Mouse (Mus musculus) urinary bladder, postnatal 10 days (tissue): ENCODE data around the gene Spindoc.

Experiments
- DNase-seq: peaks from one replicate; pipeline ENCODE4 v3.0.0; 2022; ENCODE audit warnings: low spot score

Spindoc gene

DNA sequence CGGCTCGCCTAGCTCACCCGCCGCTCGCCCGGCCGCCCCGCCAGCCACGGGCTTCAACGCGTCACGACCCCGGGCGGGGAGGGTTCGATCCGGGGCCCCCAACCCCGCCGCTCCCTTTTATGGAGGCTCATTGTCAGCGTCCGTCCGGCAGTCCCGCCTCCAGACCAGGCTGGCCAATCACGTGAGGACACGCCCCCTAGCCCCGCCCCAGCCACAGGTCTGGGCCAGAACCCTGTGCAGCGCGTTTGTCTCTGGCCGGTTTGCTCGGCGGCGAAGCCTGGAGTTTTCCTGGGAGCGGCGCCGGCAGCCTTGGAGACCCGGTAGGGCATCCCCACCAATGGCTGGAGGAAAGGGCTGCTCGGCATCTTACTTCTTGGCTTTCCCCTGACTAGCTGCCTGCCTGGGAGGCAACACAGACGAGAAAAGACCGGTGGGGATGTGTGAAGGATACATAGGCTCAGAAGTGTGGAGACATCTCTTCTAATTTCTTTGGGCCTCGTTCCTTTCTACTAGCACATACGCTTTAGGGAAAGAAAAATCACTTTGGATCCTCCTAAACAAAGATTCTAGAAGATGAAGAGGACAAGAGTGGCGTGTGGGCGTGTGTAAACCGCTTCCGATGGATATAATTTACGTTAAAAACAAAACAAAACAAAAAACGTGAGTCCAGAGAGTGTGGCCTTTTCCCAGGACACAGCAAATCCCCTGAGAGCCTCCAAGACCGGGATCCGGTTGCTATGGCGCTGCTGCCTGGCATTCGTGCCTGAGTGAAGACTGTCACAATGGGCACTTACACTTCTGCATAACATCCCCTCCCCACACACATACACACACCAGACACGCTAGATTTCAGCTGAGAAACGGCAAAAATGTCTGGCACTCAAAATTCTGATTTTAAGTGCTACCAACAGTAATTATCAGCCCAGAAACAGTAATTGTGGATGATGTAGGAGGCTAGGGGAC, at the start of gene Spindoc:
Gene Spindoc, minus strand, starts transcription at position 92 of the 963 bp plus-strand sequence.
- peak; percentile 97 for DNase-seq

DNA sequence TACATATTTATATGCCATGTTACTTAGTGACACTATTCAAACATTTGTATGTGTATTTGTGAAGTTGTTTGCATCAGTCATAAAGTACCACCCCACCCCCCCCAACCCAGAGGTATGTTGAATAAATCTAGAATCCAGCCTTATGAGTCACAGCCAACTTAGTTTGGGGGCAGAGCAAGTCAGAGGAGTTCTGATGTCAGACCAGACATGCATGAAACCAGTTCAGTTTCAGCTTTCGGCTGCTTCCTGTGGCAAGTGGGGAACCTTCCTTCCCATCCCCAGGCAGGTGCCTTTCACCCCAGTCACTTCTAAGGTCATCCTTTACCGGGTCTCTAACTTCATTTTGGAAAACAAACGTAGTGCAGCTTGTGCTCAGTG, 42.6 kb upstream of the Spindoc start:
- no peak for DNase-seq

DNA sequence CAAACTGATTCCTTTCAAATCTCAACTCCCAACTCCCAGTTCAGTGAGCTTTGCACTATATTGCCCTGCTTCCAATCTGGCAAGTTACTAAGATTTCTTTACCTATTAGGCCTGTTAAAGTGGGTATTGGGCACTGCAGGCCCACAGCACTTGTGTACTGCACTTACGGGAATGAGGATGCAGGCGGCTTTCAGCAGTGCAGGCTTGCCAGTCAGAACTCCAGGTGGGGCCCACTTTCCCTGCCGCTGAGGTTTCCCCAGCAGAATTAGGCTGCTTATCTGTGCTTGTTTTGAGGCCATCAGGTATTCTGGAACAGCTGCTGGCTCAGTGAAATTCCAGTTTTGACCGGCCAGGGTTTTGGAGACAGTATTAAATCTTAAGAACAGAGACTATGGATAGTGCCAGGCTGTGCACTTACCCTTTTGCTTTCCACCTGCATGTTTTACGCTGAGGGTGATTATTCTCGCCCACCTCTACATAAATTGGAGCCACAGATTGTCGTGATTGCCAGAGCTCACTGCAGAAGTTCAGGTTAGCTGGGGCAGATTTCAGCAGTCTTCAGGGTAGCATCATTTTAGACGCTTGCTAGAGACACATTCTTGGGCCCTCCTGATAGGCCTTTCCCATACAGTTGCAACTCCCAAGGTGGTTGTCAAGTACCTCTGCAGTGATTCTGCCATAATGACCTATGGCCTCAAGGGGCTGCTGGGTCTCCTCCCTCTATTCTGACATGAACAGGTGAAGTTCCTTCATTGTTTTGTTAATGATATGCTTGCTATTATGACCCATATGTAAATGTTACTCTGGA, 42.0 kb upstream of the Spindoc start:
- no peak for DNase-seq

DNA sequence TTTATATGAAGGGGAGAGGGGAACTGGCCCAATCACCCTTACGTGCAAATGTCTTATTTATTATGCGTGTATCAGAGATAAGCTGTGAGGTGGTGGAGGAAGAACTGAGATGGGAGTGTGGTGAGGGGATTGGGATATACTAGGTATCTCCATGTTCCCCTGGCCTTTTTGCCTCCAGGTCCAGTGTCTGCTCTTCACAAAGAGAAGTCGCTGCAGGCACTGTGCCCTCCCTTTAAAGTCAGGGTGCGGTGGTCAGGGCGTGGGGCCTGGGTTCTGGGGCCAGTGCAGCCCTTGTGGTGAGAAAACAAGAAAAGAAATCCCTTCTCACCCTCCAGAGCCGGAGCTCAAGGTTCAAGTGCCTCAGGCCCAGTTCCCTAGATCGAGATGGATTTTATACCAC, 41.3 kb upstream of the Spindoc start:
- no peak for DNase-seq

DNA sequence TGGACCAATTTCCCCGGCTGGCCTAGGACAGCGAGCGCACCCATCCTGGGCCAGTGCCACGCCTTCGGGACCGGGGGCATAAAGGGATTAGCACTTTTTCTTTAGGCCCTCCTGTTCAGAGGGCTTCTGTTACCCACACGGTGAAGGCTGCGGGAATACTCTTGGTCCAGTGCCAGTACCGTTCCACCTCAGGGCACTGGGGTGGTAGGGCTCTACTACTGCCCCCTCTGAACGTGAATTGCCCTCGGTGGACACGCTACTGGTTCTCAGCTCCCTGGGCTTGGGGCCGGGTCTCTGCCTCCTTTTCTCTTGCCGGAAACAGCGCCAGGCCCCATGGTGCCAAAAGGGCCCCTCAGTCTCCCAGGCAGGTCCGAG, 40.8 kb upstream of the Spindoc start:
- DNase-seq, result no peak

DNA sequence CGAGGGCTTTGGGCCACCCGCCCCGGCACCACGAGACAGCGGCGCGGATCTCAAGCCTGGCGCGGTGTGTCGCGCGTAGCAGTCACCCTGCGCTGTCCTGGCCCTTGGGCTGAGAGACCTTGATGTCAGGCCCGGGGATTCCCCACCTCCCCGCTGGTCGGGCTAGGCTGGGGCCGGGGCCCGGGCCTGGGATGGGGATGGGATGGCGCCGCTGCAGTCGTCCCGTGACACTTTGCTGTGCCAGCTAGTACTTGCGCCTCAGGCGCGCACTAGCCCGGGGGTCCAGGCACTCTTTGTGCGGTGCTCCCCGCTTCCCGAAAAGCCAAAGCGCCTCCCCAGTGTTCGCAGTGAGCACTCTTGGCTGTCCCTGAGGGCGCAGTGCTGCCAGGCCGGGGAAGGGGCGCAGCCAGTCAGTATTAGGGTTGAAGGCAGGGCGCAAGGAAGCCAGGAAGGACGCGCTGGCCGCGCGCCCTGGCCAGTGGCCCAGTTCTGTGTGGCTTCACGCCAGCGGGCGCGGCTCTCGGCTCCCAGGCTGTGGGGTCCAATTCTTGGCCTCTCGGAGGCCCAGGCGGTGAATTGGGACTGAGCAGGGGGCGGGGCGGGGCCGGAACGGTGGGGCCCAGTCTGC, 40.3 kb upstream of the Spindoc start:
- peak; percentile 52 for DNase-seq

DNA sequence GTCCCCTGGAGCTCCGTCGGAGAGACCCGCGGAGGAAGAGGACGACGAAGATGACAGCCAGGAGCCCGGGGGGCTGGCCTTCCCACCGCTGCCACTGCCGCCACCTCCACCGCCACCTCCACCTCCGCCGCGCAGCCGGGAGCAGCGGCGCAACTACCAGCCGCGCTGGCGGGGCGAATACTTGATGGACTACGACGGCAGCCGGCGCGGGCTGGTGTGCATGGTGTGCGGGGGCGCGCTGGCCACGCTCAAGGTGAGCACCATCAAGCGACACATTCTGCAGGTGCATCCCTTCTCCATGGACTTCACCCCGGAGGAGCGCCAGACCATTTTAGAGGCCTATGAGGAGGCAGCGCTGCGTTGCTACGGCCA, 39.8 kb upstream of the Spindoc start:
- DNase-seq, result no peak

DNA sequence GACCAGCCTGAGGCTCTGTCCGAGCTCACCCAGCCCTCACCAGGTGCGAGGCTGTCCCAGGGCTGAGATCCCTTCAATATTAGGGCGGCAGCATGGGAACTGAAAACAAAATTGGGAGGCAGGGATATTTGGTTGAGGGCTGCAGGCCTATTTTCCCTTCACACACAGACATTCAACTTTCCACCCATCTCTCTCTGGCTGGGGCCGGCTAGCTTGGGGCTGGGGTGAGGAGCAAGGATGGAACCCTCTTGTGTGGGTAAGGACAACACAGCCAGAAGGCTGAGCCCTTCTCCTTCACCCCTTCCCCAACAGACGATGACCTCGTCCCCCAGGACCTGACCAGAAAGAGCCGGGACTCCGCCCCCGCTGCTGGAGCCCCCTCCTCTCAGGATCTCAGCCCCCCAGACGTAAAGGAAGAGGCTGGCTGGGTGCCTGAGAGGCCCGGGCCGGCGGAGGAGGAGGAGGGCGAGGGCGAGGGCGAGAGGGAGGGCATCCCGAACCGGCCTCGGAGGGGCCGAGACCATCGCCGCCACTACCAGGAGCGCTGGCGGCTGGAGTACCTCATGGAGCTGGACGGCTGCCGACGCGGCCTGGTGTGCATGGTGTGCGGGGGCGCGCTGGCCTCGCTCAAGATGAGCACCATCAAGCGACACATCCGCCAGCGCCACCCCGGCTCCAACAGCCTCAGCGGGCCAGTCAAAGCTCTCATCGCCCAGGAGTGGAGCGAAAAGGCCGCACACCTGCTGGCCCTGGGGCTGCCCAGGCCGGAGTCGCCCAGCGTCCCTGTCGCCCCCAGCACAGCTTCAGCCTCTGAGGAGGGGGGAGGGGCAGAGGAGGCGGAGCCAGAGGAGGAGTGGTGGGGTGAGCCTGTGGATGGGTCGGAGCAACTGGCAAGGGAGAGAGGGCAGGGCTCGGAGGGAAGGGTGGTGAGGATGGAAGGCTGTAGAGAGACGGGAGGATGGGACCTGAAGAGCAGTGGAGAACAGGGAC, 39.1 kb upstream of the Spindoc start:
- no peak for DNase-seq

DNA sequence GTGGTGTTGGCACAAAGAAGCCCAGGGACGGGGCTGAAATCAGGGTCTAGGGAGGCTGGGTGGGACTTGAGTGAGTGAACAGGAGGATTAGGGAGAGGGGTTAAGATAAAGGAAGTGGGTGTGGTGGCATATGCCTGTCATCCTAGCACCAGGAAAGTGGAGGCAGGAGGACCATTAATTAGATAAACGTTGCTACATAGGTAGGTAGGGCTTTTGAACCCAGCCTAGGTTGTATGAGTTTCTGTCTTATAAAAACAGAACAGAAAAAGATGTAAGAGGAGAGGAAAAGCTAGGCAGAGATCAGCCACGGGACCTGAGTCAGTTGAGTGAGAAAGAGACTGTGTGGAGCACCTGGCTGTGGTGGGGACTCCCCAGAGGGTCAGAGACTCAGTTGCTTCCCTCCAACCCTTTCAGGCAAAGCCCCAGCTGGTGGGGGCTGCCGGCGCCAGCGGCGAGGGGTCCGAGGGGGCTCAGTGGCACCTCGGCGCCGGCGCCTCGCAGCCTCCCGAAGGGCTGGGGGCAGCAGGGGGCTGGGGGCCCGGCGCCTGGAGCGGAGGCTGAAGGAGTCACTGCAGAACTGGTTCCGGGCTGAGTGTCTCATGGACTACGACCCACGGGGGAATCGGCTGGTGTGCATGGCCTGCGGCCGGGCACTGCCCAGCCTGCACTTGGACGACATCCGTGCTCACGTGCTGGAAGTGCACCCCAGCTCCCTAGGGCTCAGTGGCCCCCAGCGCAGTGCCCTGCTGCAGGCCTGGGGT, 38.2 kb upstream of the Spindoc start:
- DNase-seq, result no peak

DNA sequence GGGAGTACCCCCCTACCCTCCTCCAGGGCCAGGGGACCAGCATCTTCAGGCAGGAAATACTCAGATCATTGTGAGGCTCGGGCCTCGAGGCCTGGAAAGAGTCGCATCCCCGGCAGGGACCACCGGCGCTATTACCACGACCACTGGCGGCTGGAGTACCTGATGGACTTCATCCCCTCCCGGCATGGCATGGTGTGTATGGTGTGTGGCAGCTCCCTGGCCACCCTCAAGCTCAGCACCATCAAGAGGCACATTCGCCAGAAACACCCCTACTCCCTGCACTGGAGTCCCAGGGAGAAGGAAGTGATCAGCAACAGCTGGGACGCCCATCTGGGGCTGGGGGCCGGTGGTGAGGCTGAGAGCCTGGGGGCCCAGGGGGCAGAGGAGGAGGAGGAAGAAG, 37.3 kb upstream of the Spindoc start:
- DNase-seq, result no peak

DNA sequence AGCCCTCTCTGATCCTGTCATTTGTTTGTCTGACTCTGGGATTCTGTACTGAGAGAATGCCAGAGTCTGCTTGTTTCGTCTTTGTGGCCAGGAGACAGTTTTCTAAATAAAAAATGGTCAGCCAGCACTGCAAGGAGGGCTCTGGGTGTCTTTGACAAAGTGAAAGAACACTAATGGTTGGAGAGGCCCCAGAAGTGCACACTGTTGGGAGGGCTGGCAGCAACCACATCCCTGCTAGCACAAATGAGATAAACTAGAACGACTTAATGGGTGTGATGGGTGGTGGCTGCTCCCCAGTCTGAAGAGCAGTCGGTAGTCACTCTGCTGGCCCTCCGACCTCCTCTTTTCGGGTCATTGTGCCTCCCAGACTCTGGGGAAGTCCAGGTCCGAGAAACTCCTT, 36.3 kb upstream of the Spindoc start:
- no peak for DNase-seq

DNA sequence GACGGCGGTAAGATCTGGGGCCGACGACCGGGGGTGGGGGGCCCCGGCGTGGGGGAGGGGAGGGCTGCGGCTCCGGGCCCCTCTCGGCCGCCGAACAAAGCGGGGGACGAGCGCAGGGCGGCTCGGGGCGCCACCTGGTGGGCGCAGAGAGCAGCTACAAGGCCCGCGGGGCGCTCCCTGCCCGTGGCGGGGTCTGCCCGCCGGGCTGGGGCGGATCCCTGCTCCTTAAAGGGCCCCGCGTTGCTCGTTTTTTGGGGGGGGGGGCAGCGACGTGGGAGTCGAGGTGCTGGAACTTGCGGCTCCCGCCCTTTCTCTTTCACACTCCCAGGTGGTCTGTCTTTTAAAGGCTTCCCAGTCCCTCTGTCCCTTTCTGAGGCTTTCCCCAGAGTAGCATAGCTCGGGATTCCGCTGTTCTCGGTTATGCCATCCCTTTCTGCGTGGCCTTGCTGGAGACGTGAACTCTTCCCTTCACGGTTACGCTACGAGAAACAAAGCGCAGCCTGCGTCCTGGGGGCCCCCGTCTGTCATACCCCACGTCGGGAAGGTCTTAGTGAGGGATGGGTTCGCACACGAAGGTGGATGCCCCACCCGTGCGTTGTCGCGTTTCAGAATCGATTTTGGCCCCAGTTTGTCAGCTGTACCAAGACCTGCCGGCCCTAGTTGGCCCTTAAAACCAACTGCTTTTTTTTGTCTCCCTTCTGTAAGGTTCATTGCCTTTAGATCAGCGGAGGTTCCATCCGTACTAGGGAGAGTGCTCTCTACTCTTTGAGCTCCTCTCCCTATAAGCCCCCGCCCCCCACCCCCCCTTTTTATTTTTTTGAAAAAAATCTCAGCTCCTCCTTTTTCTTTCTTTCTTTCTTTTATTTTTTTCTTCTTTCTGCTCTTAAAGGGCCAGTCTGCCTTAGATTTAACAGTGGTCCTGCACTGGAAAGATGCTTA, 35.4 kb upstream of the Spindoc start:
- peak; percentile 29 for DNase-seq

DNA sequence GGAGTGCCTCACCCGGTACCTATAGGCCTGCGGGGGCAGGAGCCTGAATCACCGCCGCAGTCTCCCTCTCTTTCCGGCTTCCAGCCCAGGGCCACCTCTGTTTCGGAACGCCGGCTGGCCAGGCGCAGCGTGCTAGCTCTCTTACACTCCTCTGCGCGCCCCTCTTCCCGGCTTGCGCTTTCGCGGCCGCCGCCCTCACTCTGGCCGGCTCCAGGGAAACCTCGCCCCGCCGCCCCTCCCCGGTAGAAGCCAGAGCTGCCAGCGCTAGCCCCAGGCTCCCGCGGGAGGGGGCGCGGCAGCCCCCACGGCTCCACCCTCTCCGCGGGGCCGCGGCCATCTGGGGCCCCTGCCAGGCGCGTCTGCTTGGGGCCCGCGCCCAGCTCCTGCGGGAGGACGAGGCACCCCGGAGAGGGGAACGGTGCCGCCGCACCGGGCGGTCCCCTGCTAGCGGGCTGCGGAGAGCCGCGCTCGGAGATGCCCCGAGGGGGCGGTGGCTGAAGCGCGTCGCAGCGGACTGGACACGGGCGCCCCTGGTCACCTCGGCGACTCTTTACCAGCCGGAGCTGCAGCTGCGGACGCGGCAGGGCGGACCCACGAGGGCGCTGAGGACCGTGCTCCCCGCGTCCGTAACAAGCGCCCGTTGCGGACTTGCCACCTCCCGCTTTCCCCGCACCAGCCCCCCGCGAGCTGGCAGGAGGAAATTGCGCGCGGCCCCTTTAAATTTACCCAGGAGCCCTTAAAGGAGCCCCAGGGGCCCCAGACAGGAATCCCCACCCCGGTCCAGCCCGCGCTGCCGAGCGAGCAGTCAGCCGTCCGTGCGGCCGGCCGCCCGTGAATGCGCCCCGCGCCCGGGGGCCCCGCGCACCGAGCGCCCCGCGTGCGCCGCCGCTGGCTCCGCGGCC, 34.3 kb upstream of the Spindoc start, which contains the start of gene 2700081O15Rik:
Gene 2700081O15Rik, plus strand, starts transcription at position 792 of the 902 bp plus-strand sequence.
- peak; percentile 51 for DNase-seq

DNA sequence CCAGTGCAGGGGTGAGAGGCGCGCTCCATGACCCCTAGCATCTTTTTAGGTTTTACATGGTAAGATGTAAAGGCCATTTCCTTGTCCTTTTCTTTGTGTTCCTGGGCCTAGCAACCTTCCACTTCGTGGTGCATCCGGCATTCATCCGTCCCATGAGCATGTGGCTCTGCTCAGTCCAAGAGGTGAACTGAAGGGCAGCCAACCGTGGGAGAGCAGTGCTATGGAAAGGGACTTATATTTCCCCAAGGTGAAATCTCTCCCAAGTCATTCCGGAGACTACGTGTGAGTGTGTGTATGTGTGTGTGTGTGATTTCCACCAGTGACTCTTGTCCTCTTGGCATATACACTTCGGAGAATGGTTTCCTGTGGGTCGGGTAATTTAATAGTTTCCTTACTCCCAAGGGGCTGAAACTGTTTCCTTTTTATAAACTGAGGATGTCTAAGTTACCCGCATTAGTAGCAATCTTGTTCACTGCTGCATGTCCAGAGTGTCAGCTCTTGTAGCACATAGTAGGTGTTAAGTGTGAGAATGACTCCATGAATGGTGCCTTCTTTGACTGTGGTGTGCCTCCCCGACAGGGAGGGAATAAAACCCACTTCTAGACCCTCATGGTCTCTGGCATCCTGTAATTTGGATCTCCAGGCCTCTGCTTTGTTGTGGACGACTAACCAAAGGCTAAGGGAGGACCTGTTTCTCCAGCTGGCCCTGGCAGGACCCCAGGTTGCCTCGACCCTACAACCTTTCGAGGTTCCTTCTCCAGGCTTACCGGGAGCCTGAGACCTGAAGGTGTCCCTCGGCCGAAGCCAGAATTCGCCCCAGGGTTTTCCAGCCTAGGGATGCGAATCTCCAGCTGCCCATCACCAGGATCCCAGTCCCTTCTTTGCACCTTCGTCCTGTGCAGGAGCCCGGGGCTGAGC, 33.4 kb upstream of the Spindoc start:
- no peak for DNase-seq

DNA sequence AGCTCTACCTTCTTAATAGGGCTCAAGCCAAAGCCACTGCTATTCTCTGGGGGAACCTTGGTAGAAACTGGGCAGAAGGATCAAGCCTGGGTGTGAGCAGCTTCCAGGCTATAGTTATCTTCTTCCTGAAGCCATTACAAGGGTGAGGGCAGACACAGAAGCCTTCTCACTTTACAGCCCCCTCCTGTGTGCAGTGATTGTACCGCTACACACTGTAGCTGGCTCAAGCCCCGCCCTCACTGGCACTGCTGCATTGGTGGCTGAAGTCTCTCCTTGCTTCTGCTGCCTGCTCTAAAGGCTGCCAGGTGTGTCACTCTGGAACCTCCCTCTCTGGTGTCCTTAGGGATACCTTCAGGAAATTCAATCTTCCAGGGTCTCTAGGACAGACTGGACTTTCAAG, 29.6 kb upstream of the Spindoc start:
- no peak for DNase-seq

DNA sequence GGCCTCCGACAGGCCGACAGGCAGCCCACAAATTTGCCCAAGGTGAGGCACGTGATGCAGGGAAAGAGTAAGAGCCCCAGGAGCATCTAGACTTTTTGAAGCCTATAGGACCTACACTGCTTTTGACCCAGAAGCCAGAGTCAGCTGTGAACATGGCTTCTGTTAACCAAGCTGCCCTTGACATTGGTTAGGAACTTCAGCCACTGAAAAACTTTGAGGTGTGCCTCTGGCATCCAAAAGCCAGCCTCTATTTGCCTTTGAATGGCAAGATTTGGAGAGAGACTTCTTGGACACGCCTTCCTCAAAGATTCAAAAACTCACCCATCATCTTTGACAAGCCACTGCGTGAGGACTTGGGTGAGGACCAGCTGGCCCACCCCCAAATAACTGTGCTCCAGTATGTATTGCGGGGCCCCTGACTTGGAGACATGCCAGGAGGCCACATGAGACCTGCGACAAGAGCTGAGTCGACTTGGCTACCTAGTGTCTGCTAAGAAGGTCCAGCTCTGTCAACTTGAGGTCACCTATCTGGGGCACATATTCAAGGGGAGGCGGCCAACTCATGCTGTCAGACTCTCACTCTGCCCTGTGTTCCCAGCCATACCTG, 21.9 kb upstream of the Spindoc start:
- no peak for DNase-seq

DNA sequence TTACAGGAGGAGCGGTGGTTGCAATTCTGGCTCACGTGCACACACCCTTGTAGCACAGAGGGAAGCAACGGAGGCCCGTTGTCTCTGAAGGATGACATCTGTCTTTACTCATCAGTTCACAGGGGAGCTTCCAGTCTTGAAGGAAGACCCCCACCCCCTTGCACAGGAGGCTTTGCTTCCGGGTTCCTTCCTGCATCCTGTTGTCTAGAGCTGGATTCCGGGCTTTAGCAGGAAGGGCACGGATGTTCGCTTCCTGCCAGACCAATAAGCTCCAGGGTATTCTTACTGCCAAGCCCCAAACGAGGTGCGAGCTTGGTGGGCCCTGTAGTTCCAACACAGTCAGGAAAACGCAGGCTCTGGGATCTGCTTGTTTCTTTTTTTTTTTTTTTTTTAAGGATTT, 17.8 kb upstream of the Spindoc start:
- no peak for DNase-seq
